Mouse (Mus musculus) hindbrain, embryonic 10.5 days (tissue): ENCODE results near the gene Kiss1r. TPM values are rescaled to one million over a fixed set of nuclear protein-coding genes. Genes with fewer than 3 reads are reported as not detected.
"Not testable (repeated sequence)": the region's sequence is repeated elsewhere in the genome, so short reads cannot be mapped to it uniquely, and the experiment has no call there.

Experiments used
- DNase-seq: peaks from one replicate; pipeline ENCODE4 v3.0.0-alpha.2; 2017; ENCODE audit warnings: low spot score
- H3K27ac ChIP-seq: fragments of 300-500 bp; sonication (generic); 2 replicates; pipeline ENCODE4 v1.5.1; 2016; ENCODE audit warnings: mild to moderate bottlenecking, moderate library complexity
- H3K27me3 ChIP-seq: fragments of 300-500 bp; sonication (generic); 2 replicates; pipeline ENCODE4 v1.6.1; 2016; ENCODE audit warnings: mild to moderate bottlenecking; ENCODE audit not compliant: poor library complexity, insufficient read depth, severe bottlenecking
- H3K36me3 ChIP-seq: fragments of 300-500 bp; sonication (generic); 2 replicates; pipeline ENCODE4 v1.6.1; 2016; ENCODE audit warnings: mild to moderate bottlenecking, moderate library complexity
- H3K4me1 ChIP-seq: fragments of 300-500 bp; sonication (generic); replicated peaks from 2 replicates; pipeline ENCODE4 v1.6.1; 2016; ENCODE audit warnings: mild to moderate bottlenecking
- H3K4me3 ChIP-seq: fragments of 300-500 bp; sonication (generic); 2 replicates; pipeline ENCODE4 v1.5.1; 2016; ENCODE audit warnings: mild to moderate bottlenecking, moderate library complexity
- H3K9me3 ChIP-seq: fragments of 300-500 bp; sonication (generic); 2 replicates; pipeline ENCODE4 v1.6.1; 2016; ENCODE audit warnings: mild to moderate bottlenecking, moderate library complexity
- WGBS: fragments of 180-500 bp; shearing (Covaris S2); methylation state at CpG from one replicate; pipeline ENCODE4 v1.1.7; 2016; 5-methylcytosine and 5-hydroxymethylcytosine counted together
- polyA plus RNA-seq: library from polyadenylated mRNA; unstranded; fragments of >200 nt; fragmentation: Nextera tagmentation; extraction: Ambion mirVana; gene quantifications from 2 replicates; pipeline ENCODE4 v1.2.1, GENCODE M21; 2016

Gene Kiss1r
- polyA plus RNA-seq, 1 experiment from 2014 or later: 0.72 TPM

DNA sequence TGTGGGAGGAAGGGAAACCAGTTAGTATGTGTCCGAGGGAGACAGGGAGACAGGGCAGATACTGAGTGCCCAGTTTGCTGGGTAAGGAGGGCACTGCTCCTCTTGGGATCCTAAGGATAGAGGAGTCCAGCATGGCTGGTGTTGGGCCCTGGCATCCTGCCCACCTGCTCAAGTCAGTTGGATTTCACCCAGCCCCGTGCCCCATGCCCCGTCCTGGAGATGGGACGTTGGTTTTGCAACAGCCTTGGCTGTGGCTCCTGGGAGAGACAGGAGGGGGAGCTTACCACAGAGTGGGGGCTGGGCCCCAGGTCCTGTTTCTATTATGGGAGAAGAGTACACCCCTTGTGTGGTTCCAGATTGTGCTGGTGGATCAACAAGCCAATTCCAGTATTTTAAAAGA, 32.3 kb upstream of the Kiss1r start:
- 69% methylated on average over 4 of the region's 4 CpGs for WGBS
- no peak for DNase-seq
- H3K27me3 ChIP-seq: peaks cover 69% of the 10 kb centered on the region

DNA sequence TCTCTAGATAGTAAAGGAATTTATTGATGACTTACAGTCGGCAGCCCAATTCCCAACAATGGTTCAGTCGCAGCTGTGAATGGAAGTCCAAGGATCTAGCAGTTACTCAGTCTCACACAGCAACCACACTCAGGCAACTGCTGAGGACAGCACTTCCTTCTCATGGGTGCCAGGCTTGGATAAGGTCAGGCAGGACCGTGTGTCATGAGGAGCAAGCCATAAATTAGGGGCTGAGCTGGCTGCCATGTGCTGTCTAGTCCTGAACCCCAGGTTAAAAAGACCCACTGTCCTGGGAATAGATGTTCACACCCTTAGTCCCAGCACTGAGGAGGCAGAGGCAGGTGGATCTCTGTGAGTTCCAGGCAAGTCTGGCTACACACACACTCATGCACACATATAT, 31.8 kb upstream of the Kiss1r start:
- not testable (repeated sequence) for DNase-seq, H3K36me3 ChIP-seq, H3K4me3 ChIP-seq, H3K27ac ChIP-seq, H3K9me3 ChIP-seq
- H3K4me1 ChIP-seq: peaks cover 24% of the 10 kb centered on the region
- peaks cover 64% of the 10 kb centered on the region for H3K27me3 ChIP-seq
- 80% methylated on average over 3 of the region's 3 CpGs for WGBS

More for the DNA sequence above, 32.3 kb upstream of the Kiss1r start:
- H3K27ac ChIP-seq: no peak overlapping the region
- H3K9me3 ChIP-seq: no peaks in the 10 kb centered on the region
- peaks cover 29% of the 10 kb centered on the region for H3K4me1 ChIP-seq
- H3K36me3 ChIP-seq: no peaks in the 10 kb centered on the region
- no peak overlapping the region for H3K4me3 ChIP-seq

DNA sequence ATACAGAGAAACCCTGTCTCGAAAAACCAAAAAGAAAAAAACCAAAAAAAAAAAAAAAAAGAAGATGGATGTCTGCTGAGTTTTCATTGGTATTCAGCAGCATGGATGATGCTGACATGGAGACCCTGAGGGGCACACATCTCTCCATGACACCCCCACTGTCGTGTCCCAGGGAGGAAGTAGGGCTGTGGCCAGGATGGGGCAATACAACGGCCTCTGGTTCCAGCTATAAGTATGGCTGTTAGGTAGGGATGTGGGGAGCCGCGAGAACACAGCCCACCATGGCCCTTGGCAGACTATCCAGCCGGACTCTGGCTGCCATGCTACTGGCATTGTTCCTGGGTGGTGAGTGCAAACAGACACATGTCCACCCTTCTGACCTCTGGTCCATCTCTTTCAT, 30.7 kb upstream of the Kiss1r start, which contains the start of gene Elane:
Gene Elane (plus strand): TSS at position 194 of the 400 bp plus-strand sequence.
- Histone ChIP-seq H3K27ac (0 out of 2 replicates have a peak within 1 kb of the TSS, but pooled peaks have one; percentile 18), H3K4me3 (no peak within 1 kb of the TSS), H3K4me1 (peaks cover 30% of the 10 kb centered on the region), H3K27me3 (peaks cover 58% of the 10 kb centered on the region), H3K9me3 (no peaks in the 10 kb centered on the region), H3K36me3 (no peaks in the 10 kb centered on the region)
- WGBS: 85% methylated on average over 6 of the region's 6 CpGs
- DNase-seq: no peak

DNA sequence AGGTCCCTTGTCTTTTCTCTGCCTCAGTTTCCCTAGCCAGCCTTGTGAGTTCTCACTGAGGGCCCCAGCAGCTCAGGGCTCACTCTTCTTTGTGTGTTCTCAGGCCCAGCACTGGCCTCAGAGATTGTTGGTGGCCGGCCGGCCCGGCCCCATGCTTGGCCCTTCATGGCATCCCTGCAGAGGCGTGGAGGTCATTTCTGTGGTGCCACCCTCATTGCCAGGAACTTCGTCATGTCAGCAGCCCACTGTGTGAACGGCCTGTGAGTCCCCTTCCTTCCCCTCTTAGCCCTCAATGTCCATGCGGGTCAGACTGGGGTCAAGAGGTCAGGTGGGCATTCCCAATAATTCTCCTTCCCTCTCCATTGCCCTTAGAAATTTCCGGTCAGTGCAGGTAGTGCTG, 30.2 kb upstream of the Kiss1r start:
- H3K27ac ChIP-seq: 0 out of 2 replicates have a peak overlapping the region, but pooled peaks have one; percentile 18
- H3K4me1 ChIP-seq: peaks cover 29% of the 10 kb centered on the region
- H3K9me3 ChIP-seq: no peaks in the 10 kb centered on the region
- WGBS: 76% methylated on average over 8 of the region's 8 CpGs
- no peaks in the 10 kb centered on the region for H3K36me3 ChIP-seq
- H3K27me3 ChIP-seq: peaks cover 56% of the 10 kb centered on the region
- no peak for DNase-seq
- H3K4me3 ChIP-seq: no peak overlapping the region

DNA sequence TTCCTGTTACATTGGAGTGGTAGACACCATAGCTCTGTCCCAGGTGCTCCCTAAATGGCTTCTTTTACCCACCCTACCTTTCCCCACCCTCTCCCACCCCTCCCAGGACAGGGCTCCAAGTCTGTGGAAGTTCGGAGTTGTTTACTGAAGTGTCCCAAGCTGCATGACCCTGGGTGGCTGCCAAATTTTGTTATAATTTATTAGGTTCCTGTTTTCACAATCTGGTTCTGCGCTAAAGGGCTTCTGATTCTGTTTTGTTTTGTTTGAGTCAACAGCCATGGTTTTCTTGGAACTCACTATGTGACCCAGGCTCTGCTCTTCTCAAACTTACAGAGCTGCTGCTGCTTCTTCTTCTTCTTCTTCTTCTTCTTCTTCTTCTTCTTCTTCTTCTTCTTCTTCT, 27.4 kb upstream of the Kiss1r start:
- WGBS: 93% methylated on average over 2 of the region's 2 CpGs
- H3K9me3 ChIP-seq: no peaks in the 10 kb centered on the region
- H3K27ac ChIP-seq: no peak overlapping the region
- peaks cover 45% of the 10 kb centered on the region for H3K27me3 ChIP-seq
- peaks cover 5% of the 10 kb centered on the region for H3K36me3 ChIP-seq
- no peak for DNase-seq
- H3K4me1 ChIP-seq: 0 out of 2 replicates have a peak, but pooled peaks cover 9% of the 10 kb centered on the region
- no peak overlapping the region for H3K4me3 ChIP-seq

DNA sequence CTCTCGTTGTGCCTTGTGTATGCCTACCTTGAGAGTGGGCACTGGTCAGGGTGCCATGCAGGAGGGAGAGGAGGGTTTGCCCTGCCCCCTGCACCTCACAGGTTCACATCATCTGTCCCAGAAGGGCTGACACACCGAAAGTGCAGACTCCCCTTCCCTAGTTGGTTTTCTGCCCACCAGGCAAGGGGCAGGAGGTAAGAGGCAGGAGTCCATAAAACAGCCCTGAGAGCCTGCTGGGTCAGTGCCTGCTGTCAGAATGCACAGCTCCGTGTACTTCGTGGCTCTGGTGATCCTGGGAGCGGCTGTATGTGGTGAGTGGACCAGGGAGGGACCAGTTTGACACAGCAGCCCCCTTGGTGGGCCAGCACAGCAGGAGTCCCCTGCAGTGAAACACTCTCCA, 26.1 kb upstream of the Kiss1r start, which contains the start of gene Cfd:
Gene Cfd (plus strand): TSS at position 184 of the 400 bp plus-strand sequence.
- 0 out of 2 replicates have a peak, but pooled peaks cover 9% of the 10 kb centered on the region for H3K4me1 ChIP-seq
- no peaks in the 10 kb centered on the region for H3K9me3 ChIP-seq
- 45% methylated on average over 5 of the region's 5 CpGs for WGBS
- DNase-seq: no peak
- no peak within 1 kb of the TSS for H3K4me3 ChIP-seq
- peaks cover 15% of the 10 kb centered on the region for H3K36me3 ChIP-seq
- peak within 1 kb of the TSS; percentile 6; the same call in 1 of the 2 replicates for H3K27ac ChIP-seq
- peaks cover 49% of the 10 kb centered on the region for H3K27me3 ChIP-seq

DNA sequence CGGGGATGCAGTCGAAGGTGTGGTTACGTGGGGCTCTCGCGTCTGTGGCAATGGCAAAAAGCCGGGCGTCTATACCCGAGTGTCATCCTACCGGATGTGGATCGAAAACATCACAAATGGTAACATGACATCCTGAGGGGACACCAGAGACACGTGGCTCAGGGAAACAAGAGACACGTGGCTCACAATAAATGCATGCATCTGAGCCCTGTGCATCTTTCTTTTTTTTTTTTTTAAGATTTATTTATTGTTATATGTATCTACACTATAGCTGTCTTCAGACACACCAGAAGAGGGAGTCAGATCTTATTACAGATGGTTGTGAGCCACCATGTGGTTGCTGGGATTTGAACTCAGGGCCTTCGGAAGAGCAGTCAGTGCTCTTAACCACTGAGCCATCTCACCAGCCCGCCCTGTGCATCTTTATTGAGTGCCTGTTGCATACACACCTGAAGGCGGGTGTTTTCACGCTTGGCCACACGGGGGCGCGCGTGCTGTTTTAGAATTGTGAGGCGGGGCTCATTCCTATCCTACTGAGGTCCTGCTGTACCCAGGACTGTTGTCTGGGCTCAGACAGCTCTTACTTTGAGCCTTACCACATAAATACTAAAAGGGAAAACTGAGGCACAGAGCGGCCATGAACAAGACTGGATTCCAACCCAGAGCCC, 24.2 kb upstream of the Kiss1r start:
- peak; percentile 85 for DNase-seq
- peaks cover 35% of the 10 kb centered on the region for H3K36me3 ChIP-seq
- peaks cover 65% of the 10 kb centered on the region for H3K27me3 ChIP-seq
- H3K4me3 ChIP-seq, H3K27ac ChIP-seq, H3K9me3 ChIP-seq: not testable (repeated sequence)
- H3K4me1 ChIP-seq: peaks cover 18% of the 10 kb centered on the region
- WGBS: 44% methylated on average over 22 of the region's 22 CpGs

DNA sequence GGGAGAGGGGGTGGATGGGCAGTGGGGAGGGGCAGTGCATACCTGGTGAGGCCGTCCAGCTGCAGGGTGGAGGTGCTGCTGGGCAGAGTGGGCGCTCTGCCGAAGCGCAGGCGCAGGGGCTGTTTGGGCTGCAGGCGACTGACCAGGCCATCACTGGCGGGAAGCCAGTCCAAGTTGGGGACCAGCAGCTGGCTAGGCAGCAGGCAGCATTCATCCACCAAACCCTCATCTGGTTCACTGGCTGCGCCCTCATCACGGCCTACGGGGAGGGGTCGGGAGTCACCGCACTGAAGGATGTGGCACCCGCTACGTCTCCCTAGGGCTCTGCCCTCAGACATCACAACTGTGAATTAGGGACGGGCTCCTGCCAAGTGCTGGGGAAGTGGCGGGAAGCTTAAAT, 20.5 kb upstream of the Kiss1r start:
- no peak for DNase-seq
- Histone ChIP-seq H3K27me3 (peaks cover 79% of the 10 kb centered on the region), H3K36me3 (peaks cover 64% of the 10 kb centered on the region), H3K27ac (no peak overlapping the region), H3K4me3 (no peak overlapping the region), H3K4me1 (peaks cover 36% of the 10 kb centered on the region), H3K9me3 (no peaks in the 10 kb centered on the region)
- 95% methylated on average over 16 of the region's 16 CpGs for WGBS

DNA sequence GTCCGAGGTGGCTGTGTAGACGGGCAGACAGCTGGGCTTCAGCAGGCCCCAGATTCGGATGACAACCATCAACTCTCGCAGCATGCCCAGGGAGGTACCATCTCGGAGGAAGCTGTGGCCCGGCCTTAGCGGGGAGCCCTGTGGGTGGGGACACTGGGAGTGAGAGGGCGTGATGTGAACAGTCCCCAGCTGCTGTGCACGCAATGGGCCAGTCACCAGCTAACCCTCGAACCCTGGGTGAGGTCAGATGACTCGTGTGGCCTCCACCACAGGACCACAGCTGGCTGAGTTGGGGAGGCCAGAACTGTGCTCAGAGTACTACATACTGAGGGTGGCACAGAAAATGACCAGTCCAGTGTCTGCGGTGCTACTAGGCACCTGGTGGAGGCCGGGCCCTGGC, 20.0 kb upstream of the Kiss1r start:
- WGBS: 87% methylated on average over 13 of the region's 13 CpGs
- DNase-seq: no peak
- Histone ChIP-seq H3K27me3 (peaks cover 74% of the 10 kb centered on the region), H3K9me3 (no peaks in the 10 kb centered on the region), H3K36me3 (peaks cover 68% of the 10 kb centered on the region), H3K4me1 (peaks cover 41% of the 10 kb centered on the region), H3K27ac (no peak overlapping the region), H3K4me3 (no peak overlapping the region)

DNA sequence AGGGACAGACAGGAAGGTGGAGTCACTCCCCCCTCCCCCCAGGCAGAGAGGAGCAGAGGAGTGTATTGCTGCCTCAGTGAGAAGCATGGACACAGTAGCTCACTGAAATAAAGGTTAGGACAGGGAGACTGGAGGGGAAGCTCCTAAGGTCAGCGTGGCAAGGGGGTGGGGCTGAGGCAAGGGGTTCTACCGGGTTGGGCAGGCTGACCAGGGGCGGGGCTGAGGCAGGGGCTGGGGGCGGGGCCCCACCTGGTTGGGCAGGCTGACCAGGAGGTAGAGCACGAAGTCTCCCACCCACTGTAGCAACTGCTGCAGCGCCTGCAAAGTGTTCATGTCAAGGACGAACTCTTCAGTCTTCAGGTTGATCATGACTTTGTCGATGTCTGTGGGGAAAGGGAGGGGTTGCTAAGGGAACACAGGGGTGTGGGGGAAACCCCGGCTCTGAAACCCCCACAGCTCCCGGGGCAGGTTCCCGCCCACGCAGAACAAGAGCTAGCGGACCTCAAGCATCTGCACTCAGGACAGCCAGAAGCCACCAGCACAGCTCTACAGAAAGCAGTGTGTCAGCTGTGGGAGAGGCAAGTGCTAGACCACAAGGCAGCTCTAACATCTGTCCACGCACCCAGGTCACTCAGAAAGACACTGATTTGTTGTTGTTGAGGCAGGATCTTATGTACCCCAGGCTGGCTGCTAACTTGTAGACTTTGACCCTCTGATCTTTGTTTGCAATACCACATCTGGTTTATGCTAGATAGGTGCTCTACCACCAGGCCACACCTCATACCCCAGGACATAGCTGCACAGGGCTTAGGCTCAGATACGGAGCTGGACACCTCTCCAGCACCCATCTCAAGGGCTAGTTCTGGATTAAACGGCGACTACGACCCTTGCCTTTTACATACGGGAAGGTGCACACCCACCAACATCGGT, 19.2 kb upstream of the Kiss1r start:
- no peak for DNase-seq
- no peak overlapping the region for H3K27ac ChIP-seq
- peaks cover 76% of the 10 kb centered on the region for H3K36me3 ChIP-seq
- H3K4me3 ChIP-seq: peak overlapping the region; percentile 1; the same call in 1 of the 2 replicates
- H3K27me3 ChIP-seq: peaks cover 76% of the 10 kb centered on the region
- H3K4me1 ChIP-seq: peaks cover 42% of the 10 kb centered on the region
- H3K9me3 ChIP-seq: no peaks in the 10 kb centered on the region
- WGBS: 52% methylated on average over 20 of the region's 20 CpGs

DNA sequence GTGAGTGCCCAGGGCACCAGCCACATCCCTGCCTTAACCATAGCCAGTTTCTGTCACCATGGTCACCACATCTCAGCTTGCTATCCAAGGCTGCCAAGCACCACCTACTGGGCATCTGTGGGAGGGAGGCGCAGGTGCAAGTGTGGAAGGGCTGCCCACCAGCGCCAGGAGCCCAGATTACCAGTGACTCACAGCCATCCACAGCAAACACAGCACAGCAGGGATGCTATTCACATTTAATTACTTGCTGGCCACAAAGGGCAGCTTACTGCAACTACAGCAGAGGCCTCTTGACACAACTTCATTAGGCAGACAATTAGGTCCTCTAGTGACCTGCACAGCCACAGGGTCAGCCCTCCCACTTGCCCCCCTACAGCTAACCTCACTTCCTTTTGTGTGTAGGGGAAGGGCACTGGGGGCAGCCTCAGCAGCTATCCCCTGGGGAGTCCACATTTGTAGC, 15.8 kb upstream of the Kiss1r start:
- H3K4me1 ChIP-seq: peaks cover 38% of the 10 kb centered on the region
- 15% methylated on average over 2 of the region's 2 CpGs for WGBS
- H3K4me3 ChIP-seq: no peak overlapping the region
- peaks cover 4% of the 10 kb centered on the region; the same call in 1 of the 2 replicates for H3K9me3 ChIP-seq
- H3K27me3 ChIP-seq: peaks cover 76% of the 10 kb centered on the region
- H3K27ac ChIP-seq: peak overlapping the region; percentile 12; the same call in 1 of the 2 replicates
- DNase-seq: peak; percentile 40
- H3K36me3 ChIP-seq: peaks cover 90% of the 10 kb centered on the region

DNA sequence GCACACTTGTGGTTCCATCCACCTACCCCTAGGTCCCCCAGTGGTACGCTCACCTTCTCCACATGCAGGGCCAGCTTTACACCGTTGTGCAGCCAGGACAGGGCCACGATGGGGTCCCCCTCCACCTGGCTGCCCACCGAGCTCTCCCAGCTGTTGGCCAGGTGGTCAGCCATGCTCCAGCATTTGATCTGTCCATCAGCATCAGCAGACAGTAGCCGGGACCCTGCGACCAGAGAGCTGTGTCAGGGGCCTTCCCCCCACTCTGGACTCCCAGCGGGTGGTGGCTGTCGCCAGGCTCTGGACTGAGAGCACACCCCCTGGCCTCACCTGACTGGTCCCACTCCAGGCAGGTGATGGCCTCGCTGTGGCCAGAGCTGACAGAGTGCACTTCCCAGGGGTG, 10.1 kb upstream of the Kiss1r start:
- WGBS: 91% methylated on average over 9 of the region's 9 CpGs
- H3K9me3 ChIP-seq: peaks cover 4% of the 10 kb centered on the region; the same call in 1 of the 2 replicates
- peaks cover 70% of the 10 kb centered on the region for H3K36me3 ChIP-seq
- H3K4me3 ChIP-seq: no peak overlapping the region
- H3K27ac ChIP-seq: no peak overlapping the region
- DNase-seq: no peak
- peaks cover 39% of the 10 kb centered on the region for H3K27me3 ChIP-seq
- peaks cover 22% of the 10 kb centered on the region for H3K4me1 ChIP-seq
